Mouse (Mus musculus): ENCODE measurements around the gene Prkcsh. TPM values are rescaled to one million over a fixed set of nuclear protein-coding genes. Genes with fewer than 3 reads are reported as not detected.

Prkcsh gene
- polyA plus RNA-seq, 1 experiment, result 103 TPM

DNA sequence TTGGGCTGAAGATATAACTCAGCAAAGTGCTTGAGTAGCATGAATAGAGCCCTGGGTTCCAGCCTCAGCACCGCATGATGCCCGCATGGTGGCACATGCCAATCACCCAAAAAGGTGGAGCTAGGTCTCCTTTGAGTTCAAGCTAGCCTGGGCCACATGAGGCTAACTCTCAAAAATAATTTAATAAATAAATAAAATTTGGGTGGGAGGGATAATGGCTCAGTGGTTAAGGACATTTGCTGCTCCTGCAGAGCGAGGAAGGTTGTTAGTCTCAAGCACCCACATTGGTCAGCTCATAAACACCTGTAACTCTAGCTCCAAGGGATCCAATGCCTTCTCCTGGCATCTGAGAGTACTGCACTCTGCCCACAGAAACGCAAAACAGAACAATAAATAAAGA, 973 bp upstream of the Prkcsh start:
- TF ChIP-seq POLR2A (IDR thresholded peaks at IDR 0.05; ENCODE audit: extremely low read depth, insufficient read depth, low read length), result no peak
- no peak for TF ChIP-seq CTCF (IDR thresholded peaks at IDR 0.05; ENCODE audit: extremely low read depth, insufficient read depth, low read length)
- Histone ChIP-seq H3K4me1 (ENCODE audit: control insufficient read depth, insufficient read depth, low read length) (peaks cover 6% of the 10 kb centered on the region), H3K4me3 (ENCODE audit: insufficient read depth, low read length) (no peak overlapping the region; the same call in 1 of the 2 replicates), H3K27ac (ENCODE audit: insufficient read depth, low read length) (no peak overlapping the region)

DNA sequence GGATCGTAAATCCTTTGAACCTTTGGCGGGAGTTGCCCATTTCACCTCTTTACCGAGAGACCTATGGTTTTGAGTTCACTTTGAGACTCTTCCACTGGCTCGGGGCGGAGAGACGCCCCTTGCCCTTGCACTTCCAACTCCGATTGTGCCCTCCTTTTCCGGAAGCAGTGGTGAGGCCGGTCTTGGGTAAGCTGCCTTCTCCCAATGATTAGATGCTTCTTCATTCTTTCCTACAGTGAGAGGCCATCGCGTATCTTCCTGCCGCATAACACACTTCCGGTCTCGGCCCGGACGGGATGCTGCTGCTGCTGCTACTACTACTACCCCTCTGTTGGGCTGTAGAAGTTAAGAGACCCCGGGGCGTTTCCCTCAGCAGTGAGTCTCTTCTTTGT, 553 bp downstream of the Prkcsh start:
- Histone ChIP-seq H3K4me3 (ENCODE audit: insufficient read depth, low read length) (peak overlapping the region; percentile 61), H3K4me1 (ENCODE audit: control insufficient read depth, insufficient read depth, low read length) (peaks cover 6% of the 10 kb centered on the region), H3K27ac (ENCODE audit: insufficient read depth, low read length) (no peak overlapping the region)
- TF ChIP-seq CTCF (IDR thresholded peaks at IDR 0.05; ENCODE audit: extremely low read depth, insufficient read depth, low read length) (no peak), POLR2A (IDR thresholded peaks at IDR 0.05; ENCODE audit: extremely low read depth, insufficient read depth, low read length) (no peak)

DNA sequence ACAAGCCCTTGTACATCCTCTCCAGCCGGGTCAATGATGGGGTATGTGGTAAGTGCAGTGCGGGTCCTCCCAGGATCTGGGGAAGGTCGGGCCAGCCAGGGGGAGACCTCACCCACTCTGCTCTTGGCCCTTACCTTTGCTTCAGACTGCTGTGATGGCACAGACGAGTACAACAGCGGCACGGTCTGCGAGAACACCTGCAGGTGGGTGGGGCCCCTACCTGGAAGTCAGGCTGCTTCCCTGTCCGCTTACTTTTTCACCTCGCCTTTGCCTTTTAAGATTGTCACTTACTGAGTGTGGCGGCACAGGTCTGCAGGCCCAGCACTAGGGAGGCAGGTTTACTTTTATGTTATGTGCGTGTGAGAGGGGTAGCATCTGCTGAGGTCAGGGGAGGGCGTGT, 1.9 kb downstream of the Prkcsh start:
- no peak for TF ChIP-seq CTCF (IDR thresholded peaks at IDR 0.05; ENCODE audit: extremely low read depth, insufficient read depth, low read length)
- TF ChIP-seq POLR2A (IDR thresholded peaks at IDR 0.05; ENCODE audit: extremely low read depth, insufficient read depth, low read length), result no peak
- H3K4me1 ChIP-seq (ENCODE audit: control insufficient read depth, insufficient read depth, low read length), result peaks cover 6% of the 10 kb centered on the region
- H3K4me3 ChIP-seq (ENCODE audit: insufficient read depth, low read length), result no peak overlapping the region
- H3K27ac ChIP-seq (ENCODE audit: insufficient read depth, low read length), result no peak overlapping the region

DNA sequence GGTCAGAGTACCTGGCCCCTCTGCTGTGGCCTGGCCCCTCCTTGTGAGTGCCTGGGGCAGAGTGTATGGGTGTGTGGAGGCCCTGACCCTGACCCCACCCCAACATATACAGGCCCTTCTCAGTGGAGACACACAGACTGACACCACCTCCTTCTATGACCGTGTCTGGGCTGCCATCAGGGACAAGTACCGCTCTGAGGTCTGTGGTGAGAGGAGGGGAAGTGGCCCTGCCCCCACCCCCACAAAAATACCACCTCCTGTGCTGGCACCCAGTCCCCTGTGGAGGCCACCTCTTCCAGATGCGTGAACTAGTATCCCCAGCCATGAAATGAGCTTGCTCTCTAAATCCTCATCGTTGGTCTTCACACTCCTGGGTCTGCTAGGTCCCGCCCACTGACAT, 8.4 kb downstream of the Prkcsh start:
- Histone ChIP-seq H3K27ac (ENCODE audit: insufficient read depth, low read length) (no peak overlapping the region), H3K4me1 (ENCODE audit: control insufficient read depth, insufficient read depth, low read length) (no peaks in the 10 kb centered on the region), H3K4me3 (ENCODE audit: insufficient read depth, low read length) (no peak overlapping the region)
- no peak for TF ChIP-seq CTCF (IDR thresholded peaks at IDR 0.05; ENCODE audit: extremely low read depth, insufficient read depth, low read length)
- no peak for TF ChIP-seq POLR2A (IDR thresholded peaks at IDR 0.05; ENCODE audit: extremely low read depth, insufficient read depth, low read length)

DNA sequence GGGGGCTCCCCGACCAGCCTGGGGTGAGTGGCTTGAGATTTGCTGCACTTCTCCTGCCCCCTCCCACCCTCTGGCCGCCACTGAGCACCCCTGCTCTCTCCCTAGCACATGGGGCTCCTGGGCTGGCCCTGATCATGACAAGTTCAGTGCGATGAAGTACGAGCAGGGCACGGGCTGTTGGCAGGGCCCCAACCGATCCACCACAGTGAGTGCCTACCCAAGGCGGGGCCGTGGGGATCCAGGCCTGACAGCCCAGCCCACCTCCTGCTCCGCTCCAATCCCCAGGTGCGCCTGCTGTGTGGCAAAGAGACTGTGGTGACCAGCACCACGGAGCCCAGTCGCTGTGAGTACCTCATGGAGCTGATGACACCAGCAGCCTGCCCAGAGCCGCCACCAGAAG, 10.1 kb downstream of the Prkcsh start:
- TF ChIP-seq POLR2A (IDR thresholded peaks at IDR 0.05; ENCODE audit: extremely low read depth, insufficient read depth, low read length) (no peak), CTCF (IDR thresholded peaks at IDR 0.05; ENCODE audit: extremely low read depth, insufficient read depth, low read length) (no peak)
- Histone ChIP-seq H3K27ac (ENCODE audit: insufficient read depth, low read length) (no peak overlapping the region), H3K4me1 (ENCODE audit: control insufficient read depth, insufficient read depth, low read length) (no peaks in the 10 kb centered on the region), H3K4me3 (ENCODE audit: insufficient read depth, low read length) (no peak overlapping the region)

DNA sequence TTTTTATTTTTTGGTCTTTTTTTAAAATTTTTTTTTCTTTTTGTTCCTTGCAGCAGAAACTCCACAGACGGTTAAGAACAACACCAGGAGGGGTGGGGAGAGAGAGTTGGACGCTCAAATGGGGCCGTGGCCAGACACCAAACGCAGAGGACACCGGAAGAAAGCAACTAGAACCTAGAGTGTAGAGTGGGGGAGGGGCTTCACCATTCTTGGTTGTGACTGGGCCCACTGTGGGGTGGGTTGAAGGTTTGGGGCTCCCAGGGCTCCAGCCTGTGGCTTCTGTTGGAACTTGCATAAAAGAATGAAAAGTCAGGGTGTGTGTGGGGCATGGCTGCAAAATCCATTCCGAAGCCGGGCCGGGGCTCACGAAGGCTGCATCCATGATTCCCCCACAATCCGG, 13.6 kb downstream of the Prkcsh start:
- no peak for TF ChIP-seq POLR2A (IDR thresholded peaks at IDR 0.05; ENCODE audit: extremely low read depth, insufficient read depth, low read length)
- no peak for TF ChIP-seq CTCF (IDR thresholded peaks at IDR 0.05; ENCODE audit: extremely low read depth, insufficient read depth, low read length)
- H3K27ac ChIP-seq (ENCODE audit: insufficient read depth, low read length), result no peak overlapping the region

DNA sequence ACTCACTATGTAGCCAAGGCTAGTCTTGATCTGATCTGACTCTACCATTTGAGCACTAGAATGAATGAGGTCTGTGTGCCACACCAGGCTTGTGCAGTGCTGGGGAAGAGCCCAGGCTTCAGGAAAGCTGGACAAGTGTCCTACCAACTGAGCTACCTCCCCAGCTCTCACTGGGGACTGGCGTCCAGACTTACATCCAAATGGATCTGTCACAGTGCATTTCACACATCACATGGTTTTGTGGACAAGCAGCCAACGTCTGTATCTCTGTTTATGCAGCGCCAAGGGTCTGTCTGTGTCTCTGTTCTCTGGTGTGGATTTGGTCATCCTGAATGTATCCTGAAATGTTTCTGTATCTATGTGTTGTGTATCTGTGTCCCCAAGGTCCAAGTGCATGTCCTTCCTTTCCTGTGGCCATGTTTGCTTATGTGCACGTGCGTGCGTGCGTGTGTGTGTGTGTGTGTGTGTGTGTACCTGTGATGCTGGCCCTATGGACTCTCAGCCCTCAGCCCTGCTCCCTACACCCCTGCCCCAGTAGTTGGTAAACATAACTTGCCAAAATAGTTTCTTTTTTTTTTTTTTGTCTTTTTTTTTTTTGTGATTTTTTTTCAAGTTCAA, 14.7 kb downstream of the Prkcsh start:
- no peak overlapping the region for H3K4me3 ChIP-seq (ENCODE audit: insufficient read depth, low read length)
- H3K4me1 ChIP-seq (ENCODE audit: control insufficient read depth, insufficient read depth, low read length), result no peaks in the 10 kb centered on the region
- no peak overlapping the region for H3K27ac ChIP-seq (ENCODE audit: insufficient read depth, low read length)
- TF ChIP-seq CTCF (IDR thresholded peaks at IDR 0.05; ENCODE audit: extremely low read depth, insufficient read depth, low read length), result no peak
- TF ChIP-seq POLR2A (IDR thresholded peaks at IDR 0.05; ENCODE audit: extremely low read depth, insufficient read depth, low read length), result no peak

More for the DNA sequence above, 13.6 kb downstream of the Prkcsh start:
- Histone ChIP-seq H3K4me1 (ENCODE audit: control insufficient read depth, insufficient read depth, low read length) (no peaks in the 10 kb centered on the region), H3K4me3 (ENCODE audit: insufficient read depth, low read length) (no peak overlapping the region)

DNA sequence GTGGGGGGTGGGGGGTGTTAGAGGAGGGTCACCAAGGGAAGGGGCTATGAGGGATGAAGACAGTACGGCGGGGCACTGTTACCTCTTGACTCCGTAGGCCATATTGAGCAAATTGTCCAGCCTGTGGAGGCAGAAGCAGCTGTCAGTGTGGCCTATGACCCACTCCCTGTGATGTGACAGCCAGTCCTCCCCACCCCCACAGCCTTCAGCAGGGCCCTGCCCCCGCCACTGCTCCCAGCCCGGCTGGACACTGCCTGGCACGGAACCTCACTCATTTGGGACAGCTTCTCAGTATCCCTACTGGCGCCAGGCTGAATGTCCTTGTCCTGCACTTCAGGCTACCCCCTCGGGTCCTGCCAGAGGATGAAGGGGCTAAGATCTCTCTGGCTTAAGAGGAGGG, 22.0 kb downstream of the Prkcsh start:
- Histone ChIP-seq H3K27ac (ENCODE audit: insufficient read depth, low read length) (peak overlapping the region; percentile 95), H3K4me3 (ENCODE audit: insufficient read depth, low read length) (no peak overlapping the region), H3K4me1 (ENCODE audit: control insufficient read depth, insufficient read depth, low read length) (no peaks in the 10 kb centered on the region)
- TF ChIP-seq POLR2A (IDR thresholded peaks at IDR 0.05; ENCODE audit: extremely low read depth, insufficient read depth, low read length) (no peak), CTCF (IDR thresholded peaks at IDR 0.05; ENCODE audit: extremely low read depth, insufficient read depth, low read length) (no peak)

DNA sequence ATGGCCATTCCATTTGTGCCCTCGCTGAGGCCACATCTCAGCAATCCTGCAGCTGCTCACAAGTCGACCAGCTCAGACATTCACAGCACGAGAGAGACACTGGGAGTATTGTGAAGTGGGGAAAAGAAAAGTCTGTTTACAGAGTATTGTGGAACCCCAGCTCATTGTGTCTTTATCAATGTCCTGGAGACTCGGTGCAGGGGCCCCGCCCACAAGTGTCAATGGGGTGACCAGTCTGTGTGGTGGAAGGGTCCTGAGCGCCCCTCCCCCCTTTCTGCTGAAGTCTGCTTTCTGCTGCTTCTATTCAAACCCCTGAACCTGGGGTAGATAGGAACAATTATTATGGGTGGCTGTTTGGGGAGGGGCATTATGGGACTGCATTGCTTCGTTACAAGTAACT, 25.9 kb downstream of the Prkcsh start:
- no peak for TF ChIP-seq CTCF (IDR thresholded peaks at IDR 0.05; ENCODE audit: extremely low read depth, insufficient read depth, low read length)
- TF ChIP-seq POLR2A (IDR thresholded peaks at IDR 0.05; ENCODE audit: extremely low read depth, insufficient read depth, low read length), result no peak
- Histone ChIP-seq H3K4me1 (ENCODE audit: control insufficient read depth, insufficient read depth, low read length) (no peaks in the 10 kb centered on the region), H3K4me3 (ENCODE audit: insufficient read depth, low read length) (no peak overlapping the region), H3K27ac (ENCODE audit: insufficient read depth, low read length) (no peak overlapping the region)

DNA sequence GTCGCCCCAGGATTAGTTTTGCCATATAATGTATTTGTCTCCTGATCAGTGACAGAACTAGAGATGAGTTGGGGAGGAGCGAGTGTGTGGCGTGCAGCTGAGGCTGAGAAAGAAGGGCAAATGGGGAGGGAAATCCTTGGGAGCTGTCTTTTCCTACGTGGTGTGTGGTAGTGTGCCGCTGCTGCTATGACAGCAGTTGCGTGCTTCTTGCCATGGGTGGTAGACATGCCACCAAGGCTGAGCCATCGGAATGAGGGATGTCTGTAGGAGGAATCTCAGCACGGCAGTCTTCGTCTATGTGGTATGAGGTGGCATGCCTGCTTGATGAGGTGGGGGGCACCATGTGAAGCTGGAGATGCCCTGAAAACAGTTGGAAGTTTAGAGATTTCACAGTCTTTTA, 27.8 kb downstream of the Prkcsh start:
- H3K4me3 ChIP-seq (ENCODE audit: insufficient read depth, low read length), result no peak overlapping the region
- no peaks in the 10 kb centered on the region for H3K4me1 ChIP-seq (ENCODE audit: control insufficient read depth, insufficient read depth, low read length)
- H3K27ac ChIP-seq (ENCODE audit: insufficient read depth, low read length), result no peak overlapping the region
- no peak for TF ChIP-seq POLR2A (IDR thresholded peaks at IDR 0.05; ENCODE audit: extremely low read depth, insufficient read depth, low read length)
- TF ChIP-seq CTCF (IDR thresholded peaks at IDR 0.05; ENCODE audit: extremely low read depth, insufficient read depth, low read length), result no peak

Data from cortical plate, adult 2 months (tissue).